Mouse (Mus musculus) inflammation-experienced regulatory T-cells, adult 16 weeks (primary cell): Measurements from ENCODE around the gene Nelfb. TPM values are rescaled to one million over a fixed set of nuclear protein-coding genes. Genes with fewer than 3 reads are reported as not detected.

Source experiments
- polyA plus RNA-seq: library from polyadenylated mRNA; unstranded; fragments of 100-300 nt; shearing (Covaris generic); gene quantifications from one replicate; pipeline ENCODE4 v1.2.1, GENCODE M21; 2017

Gene Nelfb
- polyA plus RNA-seq: 202 TPM

DNA sequence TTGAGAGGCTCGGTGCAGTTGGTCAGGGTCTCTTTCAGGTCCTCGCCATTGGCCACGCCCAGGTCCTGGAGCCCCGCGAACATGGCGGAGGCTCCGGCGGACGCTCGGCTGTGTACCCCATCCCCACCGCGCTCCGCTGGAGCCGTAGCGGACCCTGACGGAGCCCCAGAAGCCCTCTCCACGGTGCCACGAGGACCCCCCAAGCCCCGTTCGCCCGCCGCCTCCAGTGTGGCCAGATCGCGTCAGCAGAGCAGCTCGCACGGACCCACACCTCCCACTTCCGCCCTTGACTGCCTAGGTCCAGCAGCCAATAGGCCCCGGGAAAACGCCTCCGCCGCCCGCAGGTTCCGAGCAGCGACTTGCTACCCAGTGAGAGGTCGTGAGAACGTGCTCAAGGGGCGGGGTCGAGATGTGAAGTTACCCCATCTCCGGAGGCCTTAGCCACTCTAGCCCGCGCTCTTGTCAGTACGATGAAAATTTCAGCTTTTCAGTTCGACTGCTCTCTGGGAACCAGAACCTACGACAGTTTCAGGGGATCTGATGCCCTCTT is at the start of gene Nelfb:
Gene Nelfb, minus strand, starts transcription at position 369 of the 550 bp plus-strand sequence.

DNA sequence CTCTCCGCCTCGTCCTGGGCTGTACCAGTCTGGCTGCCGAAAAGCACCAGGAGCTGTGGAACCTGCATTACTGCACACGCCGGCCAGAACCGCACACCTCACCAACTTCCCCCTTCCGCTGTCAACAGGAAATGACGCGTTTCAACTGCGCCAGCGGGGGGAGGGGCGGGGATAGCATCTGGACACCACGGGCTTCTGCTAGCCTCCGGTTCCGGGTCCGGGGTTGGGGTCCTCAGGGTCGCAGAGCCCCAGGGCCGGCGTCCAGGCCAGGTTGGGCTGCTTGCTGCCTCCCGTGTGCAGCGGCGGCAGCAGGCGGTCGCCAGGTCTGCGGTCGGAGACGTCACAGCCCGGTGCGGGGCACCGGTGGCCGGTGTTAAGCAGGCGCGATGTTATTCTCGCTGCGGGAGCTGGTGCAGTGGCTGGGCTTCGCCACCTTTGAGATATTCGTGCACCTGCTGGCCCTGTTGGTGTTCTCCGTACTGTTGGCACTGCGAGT is 44.0 kb upstream of the Nelfb start, which contains the start of gene Tmem203:
Gene Tmem203, plus strand, starts transcription at position 156 of the 496 bp plus-strand sequence.

DNA sequence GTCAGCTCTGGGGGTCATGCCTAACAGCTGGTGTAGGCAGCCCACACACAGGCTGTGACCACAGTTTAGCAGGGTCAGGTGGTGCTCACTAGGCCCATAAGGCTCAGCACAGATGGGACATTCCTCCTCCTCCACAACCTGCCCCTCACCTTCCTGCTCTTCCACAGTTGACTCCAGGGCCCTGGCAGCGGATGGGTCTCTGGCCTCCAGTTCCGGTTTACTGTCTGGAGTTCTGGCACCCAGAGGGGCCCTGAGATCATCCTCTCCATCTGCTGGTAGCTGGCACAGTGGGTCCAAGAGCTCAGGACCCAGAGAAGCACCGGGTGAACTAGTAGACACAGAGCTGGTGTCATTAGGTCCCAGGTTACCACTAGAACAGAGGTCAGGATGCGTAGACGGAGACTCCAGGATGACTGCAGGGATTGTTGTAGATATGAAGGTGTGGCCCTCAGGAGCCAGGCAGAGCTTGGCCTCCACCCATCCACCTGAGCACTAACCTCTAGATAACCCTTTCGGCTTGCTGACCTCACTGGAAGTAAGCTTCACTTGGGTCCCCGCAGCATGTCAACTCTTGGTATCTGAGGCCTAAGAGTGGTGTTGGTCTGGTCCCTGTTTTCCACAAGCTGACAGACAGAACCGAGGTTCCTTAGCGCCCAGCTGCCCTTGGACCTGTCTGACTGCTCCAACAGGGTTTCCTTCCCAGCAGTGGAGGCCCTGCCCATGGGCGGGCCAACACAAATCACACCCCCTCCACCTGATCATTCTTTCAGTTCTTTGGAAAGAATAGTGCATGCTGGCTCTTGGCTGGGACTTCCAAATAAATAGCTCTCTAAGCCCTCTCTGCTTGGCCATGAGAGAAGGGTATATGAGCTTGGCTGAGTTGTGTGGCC is 35.1 kb upstream of the Nelfb start, which contains the start of gene AL732309.1:
Gene AL732309.1, minus strand, starts transcription at position 681 of the 890 bp plus-strand sequence.

DNA sequence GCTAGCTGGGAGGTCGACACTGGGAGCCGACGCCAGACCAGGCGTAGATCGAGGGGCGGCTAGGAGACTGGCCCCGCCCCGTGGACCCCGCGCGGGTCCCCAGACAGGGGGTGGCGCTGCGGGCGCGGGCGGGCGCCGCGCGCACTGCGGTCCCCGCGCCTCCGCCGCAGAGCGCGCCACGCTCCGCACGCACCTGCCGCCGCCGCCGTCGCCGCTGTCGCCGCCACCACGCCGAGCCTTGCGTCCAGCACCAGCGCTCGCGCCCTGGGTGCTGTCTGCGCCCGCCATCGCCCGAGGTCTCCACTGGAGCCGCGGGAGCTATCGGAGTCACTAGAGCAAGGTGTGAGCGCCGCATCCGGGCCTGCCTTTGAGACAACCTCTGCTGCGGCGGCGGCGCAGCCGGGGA is 30.8 kb upstream of the Nelfb start, which contains the start of the genes Rnf208 and Cysrt1:
Gene Rnf208, plus strand, starts transcription at position 155 of the 406 bp plus-strand sequence.
Gene Cysrt1, minus strand, starts transcription at position 352 of the 406 bp plus-strand sequence.

DNA sequence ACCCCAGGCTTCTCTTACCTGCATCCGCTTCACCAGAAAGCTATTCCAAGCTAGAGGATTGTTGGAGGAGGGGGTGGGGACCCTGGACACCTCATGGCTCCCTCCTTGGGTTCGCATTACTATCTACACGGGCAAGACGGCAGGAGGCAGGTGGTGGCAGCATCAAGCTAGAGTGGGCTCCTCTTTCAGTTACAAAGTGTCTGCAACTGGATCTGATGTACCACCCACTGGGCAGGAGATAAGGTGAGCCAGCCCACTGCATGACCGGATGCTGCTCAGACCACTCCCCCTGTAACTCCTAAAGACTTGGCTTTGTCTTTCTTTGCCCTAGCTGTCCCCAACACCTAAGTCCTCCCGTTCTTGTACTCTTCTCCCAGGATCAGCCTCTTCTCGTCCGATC is 25.3 kb upstream of the Nelfb start, which contains the start of gene Rnf224:
Gene Rnf224, minus strand, starts transcription at position 174 of the 400 bp plus-strand sequence.

DNA sequence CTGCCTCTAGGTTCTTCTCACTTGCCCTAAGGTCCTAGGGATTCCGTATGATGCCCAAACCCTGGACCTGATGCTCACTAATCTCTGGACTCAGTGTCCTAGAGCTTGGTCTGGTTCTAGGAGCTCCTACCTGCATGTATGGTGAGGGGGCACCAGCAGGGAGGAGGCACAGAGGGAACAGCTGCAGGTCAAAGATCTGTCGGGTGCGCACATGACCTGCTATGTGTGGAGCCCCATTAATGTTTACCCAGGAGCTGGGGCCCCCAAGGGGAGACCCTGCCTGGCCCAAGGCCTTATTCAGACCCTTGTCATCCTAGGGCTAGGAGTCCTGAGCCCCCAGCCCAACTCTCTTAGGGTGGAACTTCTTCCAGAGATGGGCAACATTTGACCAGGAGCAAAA is 22.8 kb upstream of the Nelfb start, which contains the start of gene Slc34a3:
Gene Slc34a3, minus strand, starts transcription at position 315 of the 400 bp plus-strand sequence.

DNA sequence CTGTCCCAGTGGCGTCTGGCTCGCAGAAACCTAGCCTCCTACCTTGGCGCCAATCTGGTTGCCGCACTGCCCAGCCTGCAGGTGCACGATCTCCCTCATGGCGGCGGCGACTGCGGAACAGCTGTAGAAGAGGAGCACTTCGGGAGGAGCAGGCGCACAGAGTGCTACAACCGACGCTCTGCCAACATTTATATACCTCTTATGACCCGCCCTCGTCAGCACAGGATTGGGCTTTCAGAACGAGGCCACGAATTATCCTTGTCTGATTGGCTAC is 13.1 kb upstream of the Nelfb start, which contains the start of gene Tubb4b:
Gene Tubb4b, minus strand, starts transcription at position 211 of the 274 bp plus-strand sequence.

DNA sequence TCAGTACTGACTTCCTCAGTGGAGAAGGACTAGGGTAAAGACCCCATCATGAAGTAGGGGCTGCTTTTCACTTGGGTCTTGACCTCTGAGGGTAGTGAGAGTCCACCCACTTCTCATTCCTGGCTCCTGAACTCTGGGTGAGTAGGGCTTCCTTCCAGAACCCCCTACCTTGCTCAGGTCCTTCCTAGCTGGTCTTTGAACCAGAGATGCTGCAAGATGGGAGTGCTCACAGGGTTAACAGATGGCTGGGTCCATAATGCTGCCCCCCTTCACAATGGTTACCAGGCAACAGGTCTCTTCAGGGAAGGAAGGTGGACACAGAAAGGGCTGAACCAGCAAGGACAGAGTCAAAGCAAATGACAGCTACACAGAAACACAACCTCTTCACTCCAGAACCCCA is 7.2 kb upstream of the Nelfb start, which contains the start of gene Fam166a:
Gene Fam166a, plus strand, starts transcription at position 301 of the 400 bp plus-strand sequence.

DNA sequence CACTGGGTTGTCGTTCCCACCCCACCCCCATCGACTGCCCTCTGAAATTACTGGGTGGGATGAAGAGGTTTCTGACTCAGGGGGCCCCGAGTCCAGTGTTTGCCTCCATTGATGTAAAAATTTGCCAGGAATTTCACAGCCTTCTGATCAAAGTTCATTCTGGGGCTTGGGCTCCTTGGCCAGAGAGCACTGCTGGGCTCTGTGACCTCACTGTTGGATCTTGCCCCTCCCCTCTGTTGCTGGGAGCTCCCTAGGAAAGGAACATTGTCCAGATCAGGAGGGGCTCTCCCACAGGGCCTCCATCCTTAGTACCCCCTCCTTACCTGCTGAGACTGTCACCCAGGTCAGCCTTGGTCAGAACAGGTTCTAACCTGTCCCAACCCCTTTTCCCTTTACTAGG is 3.2 kb upstream of the Nelfb start, which contains the start of gene Stpg3:
Gene Stpg3, minus strand, starts transcription at position 194 of the 400 bp plus-strand sequence.

DNA sequence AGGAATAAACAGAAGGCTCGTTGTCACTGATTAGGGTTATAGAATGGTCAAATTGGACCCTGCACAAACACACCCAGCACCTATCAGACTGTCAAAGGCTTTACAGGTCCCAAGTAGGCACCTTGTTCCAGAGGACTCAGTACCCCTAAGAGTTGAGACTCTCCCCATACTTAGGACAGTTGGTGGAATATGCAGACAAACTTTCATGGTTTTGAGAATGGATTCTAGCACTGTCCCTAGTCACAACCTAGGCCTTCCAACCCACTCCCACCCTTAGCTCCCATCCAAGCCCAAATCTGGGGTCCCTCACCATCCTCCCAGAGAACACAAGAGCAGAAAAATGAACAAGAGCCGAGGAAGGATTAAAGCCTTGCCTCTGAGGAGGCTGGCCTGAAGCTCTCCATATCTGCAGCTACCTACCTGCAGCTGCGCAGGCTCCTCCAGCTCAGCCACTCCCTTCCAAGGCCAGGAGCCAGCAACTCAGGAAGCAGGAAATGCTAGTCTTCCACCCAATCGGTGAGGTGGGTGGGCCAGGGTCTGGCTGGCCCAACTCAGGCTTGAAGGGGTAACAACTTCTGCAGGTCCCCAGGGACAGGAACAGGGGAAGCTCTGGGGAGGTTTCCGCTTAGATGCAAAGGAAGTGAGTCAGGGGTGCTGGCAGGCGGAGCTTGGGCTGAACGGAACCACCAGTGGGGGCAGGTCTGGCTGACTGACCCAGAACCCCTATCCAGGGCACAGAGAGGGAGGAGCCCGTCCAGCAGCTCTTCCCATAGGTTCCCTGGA is 14.9 kb downstream of the Nelfb start, which contains the start of gene Tor4a:
Gene Tor4a, minus strand, starts transcription at position 715 of the 783 bp plus-strand sequence.

DNA sequence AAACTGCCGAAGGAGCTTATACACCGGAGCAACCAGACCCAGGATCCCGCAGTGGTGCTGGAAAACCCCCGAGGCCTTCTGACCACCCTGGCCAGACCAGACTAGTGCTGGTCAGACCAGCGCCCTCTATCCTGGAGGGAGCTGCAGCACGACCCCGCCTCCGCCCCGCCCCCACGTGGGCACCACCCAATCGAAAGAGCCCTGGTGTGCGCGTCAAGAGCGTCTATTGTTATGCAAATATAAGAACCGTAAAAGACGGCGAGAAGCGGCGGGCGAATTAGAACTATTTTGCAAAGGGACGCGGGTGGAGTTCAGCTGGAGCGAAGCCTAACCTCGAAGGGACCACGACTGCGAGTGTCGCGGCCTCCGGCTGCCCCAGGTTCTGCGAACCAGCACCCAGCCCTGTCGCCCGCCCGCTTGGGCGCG is 30.8 kb downstream of the Nelfb start, which contains the start of gene Nrarp:
Gene Nrarp, plus strand, starts transcription at position 281 of the 426 bp plus-strand sequence.

Other genes starting within 250 kb of the Nelfb start
- gene Dph7, start 249.1 kb downstream of the Nelfb start, polyA plus RNA-seq: 37.6 TPM
- 100 TPM for gene Mrpl41, start 236.4 kb downstream of the Nelfb start, polyA plus RNA-seq
- gene Pnpla7, start 235.5 kb downstream of the Nelfb start, polyA plus RNA-seq: 109 TPM
- 45.0 TPM for gene Nsmf, start 157.1 kb downstream of the Nelfb start, polyA plus RNA-seq
- 0.73 TPM for gene Entpd8, start 131.2 kb downstream of the Nelfb start, polyA plus RNA-seq
- gene Noxa1, start 116.3 kb downstream of the Nelfb start, polyA plus RNA-seq: 18.1 TPM
- 0.72 TPM for gene Nrarp, start 30.7 kb downstream of the Nelfb start, polyA plus RNA-seq
- 176 TPM for gene Tor4a, start 14.6 kb downstream of the Nelfb start, polyA plus RNA-seq
- not detected for gene Stpg3, start 3.1 kb upstream of the Nelfb start, polyA plus RNA-seq
- gene Fam166a, start 7.3 kb upstream of the Nelfb start, polyA plus RNA-seq: 1.7 TPM
- 214 TPM for gene Tubb4b, start 13.2 kb upstream of the Nelfb start, polyA plus RNA-seq
- not detected for gene Slc34a3, start 22.9 kb upstream of the Nelfb start, polyA plus RNA-seq
- not detected for gene Rnf224, start 25.3 kb upstream of the Nelfb start, polyA plus RNA-seq
- gene Rnf208, start 30.8 kb upstream of the Nelfb start, polyA plus RNA-seq: not detected
- gene Cysrt1, start 31.0 kb upstream of the Nelfb start, polyA plus RNA-seq: not detected
- 8.7 TPM for gene AL732309.1, start 35.4 kb upstream of the Nelfb start, polyA plus RNA-seq
- gene Tmem203, start 44.0 kb upstream of the Nelfb start, polyA plus RNA-seq: 17.5 TPM
- gene Tprn, start 51.1 kb upstream of the Nelfb start, polyA plus RNA-seq: 5.5 TPM
- 131 TPM for gene Ssna1, start 60.9 kb upstream of the Nelfb start, polyA plus RNA-seq
- 120 TPM for gene Anapc2, start 61.0 kb upstream of the Nelfb start, polyA plus RNA-seq
- gene Tmem210, start 76.7 kb upstream of the Nelfb start, polyA plus RNA-seq: not detected
- gene Lrrc26, start 78.4 kb upstream of the Nelfb start, polyA plus RNA-seq: not detected
- 0.10 TPM for gene Grin1, start 107.7 kb upstream of the Nelfb start, polyA plus RNA-seq
- 23.8 TPM for gene Man1b1, start 120.8 kb upstream of the Nelfb start, polyA plus RNA-seq
- 28.5 TPM for gene Dpp7, start 144.9 kb upstream of the Nelfb start, polyA plus RNA-seq
- 18.3 TPM for gene Uap1l1, start 154.2 kb upstream of the Nelfb start, polyA plus RNA-seq
- gene Sapcd2, start 160.8 kb upstream of the Nelfb start, polyA plus RNA-seq: 1.2 TPM
- gene Entpd2, start 184.4 kb upstream of the Nelfb start, polyA plus RNA-seq: not detected
- 3.4 TPM for gene Npdc1, start 187.9 kb upstream of the Nelfb start, polyA plus RNA-seq
- 10.9 TPM for gene Fut7, start 211.8 kb upstream of the Nelfb start, polyA plus RNA-seq
- gene Abca2, start 217.2 kb upstream of the Nelfb start, polyA plus RNA-seq: 30.7 TPM
- gene Clic3, start 245.3 kb upstream of the Nelfb start, polyA plus RNA-seq: 3.9 TPM
- 100 TPM for gene Paxx, start 249.6 kb upstream of the Nelfb start, polyA plus RNA-seq